8 mouse cellular contexts compared by ENCODE assay signal in genomic region chr5:142907803-142908559, GRCm38 (mm10). TPM values are rescaled to one million over a fixed set of nuclear protein-coding genes. Genes with fewer than 3 reads are reported as not detected.
DNase-seq lines count a peak whose midpoint lies in the region; ATAC-seq and TF ChIP-seq lines count a peak whose summit lies in the region.

No protein-coding gene starts in this region.

- ATAC-seq in embryonic facial prominence, embryonic 13.5 days (ENCODE audit: insufficient number of reproducible peaks, insufficient read depth, low FRiP score, low TSS enrichment, low read depth) = no peak
- ATAC-seq in heart, embryonic 14.5 days (ENCODE audit: insufficient number of reproducible peaks, insufficient read depth, low FRiP score, low read depth) = no peak
- ATAC-seq in kidney, postnatal 0 days (replicated peaks; ENCODE audit: low FRiP score, low read depth) = no peak

- peak overlapping the region; percentile 100 for H3K9ac ChIP-seq in embryonic facial prominence, embryonic 13.5 days
- peak overlapping the region; percentile 86 for H3K9ac ChIP-seq in heart, embryonic 14.5 days (ENCODE audit: low read length)
- H3K9ac ChIP-seq in kidney, postnatal 0 days (ENCODE audit: low read depth, low read length) = no peak overlapping the region

- TF ChIP-seq CTCF in kidney, postnatal 0 days (IDR thresholded peaks at IDR 0.05; ENCODE audit: low read depth) = 0 out of 2 replicates have a peak, but pooled peaks have one; percentile 2
- no peak for TF ChIP-seq CTCF in testis, adult 2 months (IDR thresholded peaks at IDR 0.05; ENCODE audit: control insufficient read depth, insufficient read depth, insufficient replicate concordance, low read depth, low read length)

- H3K27me3 ChIP-seq in embryonic facial prominence, embryonic 13.5 days = no peaks in the 10 kb centered on the region
- no peaks in the 10 kb centered on the region for H3K27me3 ChIP-seq in heart, embryonic 14.5 days (ENCODE audit: control insufficient read depth, insufficient read depth, low read length)
- H3K27me3 ChIP-seq in kidney, postnatal 0 days (ENCODE audit: insufficient read depth, low read length) = no peaks in the 10 kb centered on the region
- no peaks in the 10 kb centered on the region; the same call in 1 of the 2 replicates for H3K27me3 ChIP-seq in testis, adult 2 months (ENCODE audit: control insufficient read depth, insufficient read depth, low read length)

- WGBS in embryonic facial prominence, embryonic 13.5 days = 70% methylated on average over 5 of the region's 5 CpGs
- WGBS in heart, embryonic 14.5 days = 39% methylated on average over 5 of the region's 5 CpGs
- 46% methylated on average over 5 of the region's 5 CpGs for WGBS in kidney, postnatal 0 days

- peaks cover 25% of the 10 kb centered on the region for H3K36me3 ChIP-seq in embryonic facial prominence, embryonic 13.5 days
- peaks cover 27% of the 10 kb centered on the region for H3K36me3 ChIP-seq in heart, embryonic 14.5 days (ENCODE audit: control insufficient read depth, insufficient read depth, low read length)
- peaks cover 21% of the 10 kb centered on the region for H3K36me3 ChIP-seq in kidney, postnatal 0 days (ENCODE audit: insufficient read depth, low read length)
- no peaks in the 10 kb centered on the region; the same call in 1 of the 2 replicates for H3K36me3 ChIP-seq in testis, adult 2 months (ENCODE audit: control insufficient read depth, insufficient read depth, low read length)

- peak overlapping the region; percentile 85 for H3K4me2 ChIP-seq in embryonic facial prominence, embryonic 13.5 days
- H3K4me2 ChIP-seq in heart, embryonic 14.5 days (ENCODE audit: low read length) = peak overlapping the region; percentile 91
- H3K4me2 ChIP-seq in kidney, postnatal 0 days (ENCODE audit: low read length) = peak overlapping the region; percentile 70

- peak; percentile 76 for DNase-seq in A20 (ENCODE audit: low read depth, low spot score)
- DNase-seq in MN1 (ENCODE audit: low spot score) = peak; percentile 75
- DNase-seq in kidney, postnatal 0 days (ENCODE audit: low spot score) = no peak
- peak; percentile 92 for DNase-seq in lung, postnatal 36 days
- DNase-seq in frontal cortex, postnatal 10 days (ENCODE audit: low spot score in 2 of 2) = no peak

- no peaks in the 10 kb centered on the region for H3K9me3 ChIP-seq in embryonic facial prominence, embryonic 13.5 days
- H3K9me3 ChIP-seq in heart, embryonic 14.5 days (ENCODE audit: control insufficient read depth, low read length) = no peaks in the 10 kb centered on the region
- no peaks in the 10 kb centered on the region for H3K9me3 ChIP-seq in kidney, postnatal 0 days (replicated peaks; ENCODE audit: low read length)

- TF ChIP-seq POLR2A in testis, adult 2 months (IDR thresholded peaks at IDR 0.05; ENCODE audit: control insufficient read depth, low read depth, low read length) = peak; percentile 1; the same call in 1 of the 2 replicates

- peaks cover 50% of the 10 kb centered on the region for H3K4me1 ChIP-seq in embryonic facial prominence, embryonic 13.5 days
- peaks cover 35 to 46% of the 10 kb centered on the region in 2 experiments for H3K4me1 ChIP-seq in heart, embryonic 14.5 days (ENCODE audit: control insufficient read depth in 2 of 2, insufficient read depth in 2 of 2, low read length in 2 of 2)
- peaks cover 35% of the 10 kb centered on the region for H3K4me1 ChIP-seq in kidney, postnatal 0 days (replicated peaks; ENCODE audit: insufficient read depth, low read length)
- H3K4me1 ChIP-seq in testis, adult 2 months (ENCODE audit: control insufficient read depth, insufficient read depth, low read length) = peaks cover 20% of the 10 kb centered on the region

- peak overlapping the region; percentile 100 for H3K27ac ChIP-seq in embryonic facial prominence, embryonic 13.5 days
- peak overlapping the region; percentile 100 for H3K27ac ChIP-seq in heart, embryonic 14.5 days (replicated peaks in 1 of 2; ENCODE audit: control insufficient read depth in 1 of 2, insufficient read depth in 1 of 2, low read depth in 2 of 2, low read length in 2 of 2)
- peak overlapping the region; percentile 99 for H3K27ac ChIP-seq in kidney, postnatal 0 days
- peak overlapping the region; percentile 100 for H3K27ac ChIP-seq in testis, adult 2 months (ENCODE audit: control insufficient read depth, insufficient read depth, low read depth, low read length)

- 0 out of 2 replicates have a peak overlapping the region, but pooled peaks have one; percentile 99 for H3K4me3 ChIP-seq in embryonic facial prominence, embryonic 13.5 days
- peak overlapping the region; percentile 72 to 100 for H3K4me3 ChIP-seq in heart, embryonic 14.5 days (ENCODE audit: control insufficient read depth in 1 of 2, insufficient read depth in 1 of 2, low read depth in 1 of 2, low read length in 2 of 2)
- H3K4me3 ChIP-seq in kidney, postnatal 0 days (replicated peaks; ENCODE audit: low read depth, low read length) = no peak overlapping the region
- peak overlapping the region; percentile 100 for H3K4me3 ChIP-seq in testis, adult 2 months (ENCODE audit: control insufficient read depth, low read depth, low read length)

RNA-seq across cellular contexts. Expression of gene Actb, which starts 1.4 kb away (rescaled TPM):
- polyA plus RNA-seq in embryonic facial prominence, embryonic 13.5 days (2015; fragmentation: Nextera tagmentation; extraction: Ambion mirVana) = 14,475 and 16,597 TPM in 2 replicates
- 5,159 and 5,554 TPM in 2 replicates for polyA plus RNA-seq in heart, embryonic 14.5 days (2014; fragmentation: Nextera tagmentation; extraction: Ambion mirVana)
- polyA plus RNA-seq in kidney, postnatal 0 days (2015; fragmentation: Nextera tagmentation; extraction: Ambion mirVana) = 14,836 and 15,514 TPM in 2 replicates
- 1,383 and 1,491 TPM in 2 replicates for polyA plus RNA-seq in testis, adult 2 months (2012; rRNA removed)

RNA-seq across cellular contexts. Expression of gene Fbxl18, which starts 12.8 kb away (rescaled TPM):
- polyA plus RNA-seq in embryonic facial prominence, embryonic 13.5 days (2015; fragmentation: Nextera tagmentation; extraction: Ambion mirVana) = 15.0 and 15.7 TPM in 2 replicates
- 5.5 and 7.2 TPM in 2 replicates for polyA plus RNA-seq in heart, embryonic 14.5 days (2014; fragmentation: Nextera tagmentation; extraction: Ambion mirVana)
- polyA plus RNA-seq in kidney, postnatal 0 days (2015; fragmentation: Nextera tagmentation; extraction: Ambion mirVana) = 9.6 and 9.9 TPM in 2 replicates
- polyA plus RNA-seq in testis, adult 2 months (2012; rRNA removed) = 8.5 and 8.9 TPM in 2 replicates

RNA-seq across cellular contexts. Expression of gene Fscn1, which starts 52.2 kb away (rescaled TPM):
- 392 and 441 TPM in 2 replicates for polyA plus RNA-seq in embryonic facial prominence, embryonic 13.5 days (2015; fragmentation: Nextera tagmentation; extraction: Ambion mirVana)
- 120 and 124 TPM in 2 replicates for polyA plus RNA-seq in heart, embryonic 14.5 days (2014; fragmentation: Nextera tagmentation; extraction: Ambion mirVana)
- polyA plus RNA-seq in kidney, postnatal 0 days (2015; fragmentation: Nextera tagmentation; extraction: Ambion mirVana) = 175 and 205 TPM in 2 replicates
- polyA plus RNA-seq in testis, adult 2 months (2012; rRNA removed) = 27.1 and 27.3 TPM in 2 replicates

Comparison
In these comparisons a context has a peak if more than half of its experiments do, and no peak if none do; other contexts are left out.
1. DNase-seq: peak in A20 (single experiment), MN1 (single experiment) and lung, postnatal 36 days (single experiment); none in kidney, postnatal 0 days (single experiment) and frontal cortex, postnatal 10 days (0 of 2).
2. Peak in every context shown above with its lines, with median percentiles within 50 percentile points of each other: H3K27ac ChIP-seq and H3K4me2 ChIP-seq.